Mouse (Mus musculus) lung, postnatal 4 days (tissue): ENCODE measurements around the gene Ift88.
"Not testable (repeated sequence)": the region's sequence is repeated elsewhere in the genome, so short reads cannot be mapped to it uniquely, and the experiment has no call there.

Experiments
- DNase-seq, 2 experiments: peaks; one replicate each; pipeline ENCODE4 v3.0.0; 2021

Gene Ift88

GRCm38 (mm10) chr14:57459883-57460282, 36.0 kb downstream of the Ift88 start:
- DNase-seq = no peak

GRCm38 (mm10) chr14:57460326-57460725, 36.5 kb downstream of the Ift88 start:
- DNase-seq = not testable (repeated sequence)

GRCm38 (mm10) chr14:57462871-57463270, 39.0 kb downstream of the Ift88 start:
- DNase-seq = no peak

GRCm38 (mm10) chr14:57475057-57475456, 51.2 kb downstream of the Ift88 start:
- no peak for DNase-seq

- no peak for DNase-seq
Measured at GRCm38 (mm10) chr14:57482262-57482661, 58.4 kb downstream of the Ift88 start.

GRCm38 (mm10) chr14:57484183-57484582, 60.3 kb downstream of the Ift88 start:
- DNase-seq = no peak

GRCm38 (mm10) chr14:57489696-57490095, 65.8 kb downstream of the Ift88 start:
- DNase-seq = no peak

GRCm38 (mm10) chr14:57493840-57494239, 70.0 kb downstream of the Ift88 start:
- no peak for DNase-seq

GRCm38 (mm10) chr14:57503729-57504128, 79.9 kb downstream of the Ift88 start:
- no peak for DNase-seq

GRCm38 (mm10) chr14:57509554-57509953, 85.7 kb downstream of the Ift88 start:
- peak; percentile 64 to 85 for DNase-seq

GRCm38 (mm10) chr14:57515156-57515762, 91.4 kb downstream of the Ift88 start:
- no peak for DNase-seq

GRCm38 (mm10) chr14:57517001-57517400, 93.1 kb downstream of the Ift88 start:
- DNase-seq = no peak

GRCm38 (mm10) chr14:57523762-57524161, 99.9 kb downstream of the Ift88 start:
- DNase-seq = no peak

GRCm38 (mm10) chr14:57524671-57525387, 101.0 kb downstream of the Ift88 start, which contains the start of gene Il17d:
TSS of gene Il17d (plus strand) at chr14:57524777.
- DNase-seq = peak; percentile 63 to 71

- peak; percentile 82 to 90 for DNase-seq
Measured at GRCm38 (mm10) chr14:57525388-57526049, 101.7 kb downstream of the Ift88 start.

- no peak for DNase-seq
Measured at GRCm38 (mm10) chr14:57526050-57526623, 102.3 kb downstream of the Ift88 start.

- DNase-seq = no peak
Measured at GRCm38 (mm10) chr14:57527122-57527521, 103.3 kb downstream of the Ift88 start.

GRCm38 (mm10) chr14:57527598-57527997, 103.7 kb downstream of the Ift88 start:
- no peak for DNase-seq

GRCm38 (mm10) chr14:57529086-57529785, 105.4 kb downstream of the Ift88 start:
- no peak for DNase-seq

GRCm38 (mm10) chr14:57529786-57530515, 106.1 kb downstream of the Ift88 start:
- DNase-seq = no peak

- DNase-seq = no peak
Measured at GRCm38 (mm10) chr14:57532577-57532976, 108.7 kb downstream of the Ift88 start.

- peak; percentile 69 to 79 for DNase-seq
Measured at GRCm38 (mm10) chr14:57533214-57533613, 109.4 kb downstream of the Ift88 start.
